Mouse (Mus musculus): ENCODE data around the gene Pigu. TPM values are rescaled to one million over a fixed set of nuclear protein-coding genes. Genes with fewer than 3 reads are reported as not detected.

Pigu gene
- total RNA-seq (2017): 11.6 to 23.2 TPM (median 12.3 TPM) in 3 replicates

- peak; percentile 100 for ATAC-seq (replicated peaks; ENCODE audit: insufficient number of reproducible peaks, low FRiP score, low TSS enrichment, poor library complexity, severe bottlenecking)
Measured at GRCm38 (mm10) chr2:155356971-155357591, at the start of gene Pigu. Gene Pigu (minus strand): TSS chr2:155357430.

GRCm38 (mm10) chr2:155404635-155405034 is 47.4 kb upstream of the Pigu start:
- peak; percentile 88 for ATAC-seq (replicated peaks; ENCODE audit: insufficient number of reproducible peaks, low FRiP score, low TSS enrichment, poor library complexity, severe bottlenecking)

GRCm38 (mm10) chr2:155401926-155402325 is 44.7 kb upstream of the Pigu start:
- ATAC-seq (replicated peaks; ENCODE audit: insufficient number of reproducible peaks, low FRiP score, low TSS enrichment, poor library complexity, severe bottlenecking): no peak

- no peak for ATAC-seq (replicated peaks; ENCODE audit: insufficient number of reproducible peaks, low FRiP score, low TSS enrichment, poor library complexity, severe bottlenecking)
Measured at GRCm38 (mm10) chr2:155400276-155400675, 43.0 kb upstream of the Pigu start.

GRCm38 (mm10) chr2:155394586-155394985 is 37.4 kb upstream of the Pigu start:
- no peak for ATAC-seq (replicated peaks; ENCODE audit: insufficient number of reproducible peaks, low FRiP score, low TSS enrichment, poor library complexity, severe bottlenecking)

GRCm38 (mm10) chr2:155388573-155388972 is 31.3 kb upstream of the Pigu start:
- no peak for ATAC-seq (replicated peaks; ENCODE audit: insufficient number of reproducible peaks, low FRiP score, low TSS enrichment, poor library complexity, severe bottlenecking)

- no peak for ATAC-seq (replicated peaks; ENCODE audit: insufficient number of reproducible peaks, low FRiP score, low TSS enrichment, poor library complexity, severe bottlenecking)
Measured at GRCm38 (mm10) chr2:155387052-155387451, 29.8 kb upstream of the Pigu start.

- ATAC-seq (replicated peaks; ENCODE audit: insufficient number of reproducible peaks, low FRiP score, low TSS enrichment, poor library complexity, severe bottlenecking): no peak
Measured at GRCm38 (mm10) chr2:155386534-155386899, 29.3 kb upstream of the Pigu start.

GRCm38 (mm10) chr2:155385731-155386533 is 28.7 kb upstream of the Pigu start:
- no peak for ATAC-seq (replicated peaks; ENCODE audit: insufficient number of reproducible peaks, low FRiP score, low TSS enrichment, poor library complexity, severe bottlenecking)

GRCm38 (mm10) chr2:155385090-155385489 is 27.9 kb upstream of the Pigu start:
- peak; percentile 64 for ATAC-seq (replicated peaks; ENCODE audit: insufficient number of reproducible peaks, low FRiP score, low TSS enrichment, poor library complexity, severe bottlenecking)

- ATAC-seq (replicated peaks; ENCODE audit: insufficient number of reproducible peaks, low FRiP score, low TSS enrichment, poor library complexity, severe bottlenecking): no peak
Measured at GRCm38 (mm10) chr2:155382791-155383438, 25.7 kb upstream of the Pigu start.

- no peak for ATAC-seq (replicated peaks; ENCODE audit: insufficient number of reproducible peaks, low FRiP score, low TSS enrichment, poor library complexity, severe bottlenecking)
Measured at GRCm38 (mm10) chr2:155382332-155382700, 25.1 kb upstream of the Pigu start.

- peak; percentile 84 for ATAC-seq (replicated peaks; ENCODE audit: insufficient number of reproducible peaks, low FRiP score, low TSS enrichment, poor library complexity, severe bottlenecking)
Measured at GRCm38 (mm10) chr2:155381643-155382331, 24.6 kb upstream of the Pigu start.

- ATAC-seq (replicated peaks; ENCODE audit: insufficient number of reproducible peaks, low FRiP score, low TSS enrichment, poor library complexity, severe bottlenecking): no peak
Measured at GRCm38 (mm10) chr2:155381060-155381437, 23.8 kb upstream of the Pigu start.

GRCm38 (mm10) chr2:155380261-155381059 is 23.2 kb upstream of the Pigu start, which contains the start of gene Trp53inp2:
Gene Trp53inp2 (plus strand): TSS chr2:155381059.
- no peak for ATAC-seq (replicated peaks; ENCODE audit: insufficient number of reproducible peaks, low FRiP score, low TSS enrichment, poor library complexity, severe bottlenecking)

GRCm38 (mm10) chr2:155376191-155376590 is 19.0 kb upstream of the Pigu start:
- ATAC-seq (replicated peaks; ENCODE audit: insufficient number of reproducible peaks, low FRiP score, low TSS enrichment, poor library complexity, severe bottlenecking): no peak

GRCm38 (mm10) chr2:155374521-155374920 is 17.3 kb upstream of the Pigu start:
- ATAC-seq (replicated peaks; ENCODE audit: insufficient number of reproducible peaks, low FRiP score, low TSS enrichment, poor library complexity, severe bottlenecking): no peak

GRCm38 (mm10) chr2:155373886-155374285 is 16.7 kb upstream of the Pigu start:
- no peak for ATAC-seq (replicated peaks; ENCODE audit: insufficient number of reproducible peaks, low FRiP score, low TSS enrichment, poor library complexity, severe bottlenecking)

All from monocyte, adult 5-6 weeks (primary cell).